Mouse (Mus musculus) embryonic fibroblast, embryonic 13.5 days (primary cell): ENCODE measurements around the gene Slc36a4.

ENCODE experiments used
- CTCF ChIP-seq: IDR thresholded peaks from 2 replicates; pipeline ENCODE4 v1.5.1; 2011; ENCODE audit warnings: mild to moderate bottlenecking, control low read depth, low read length, moderate library complexity, borderline replicate concordance; ENCODE audit not compliant: insufficient read depth
- POLR2A ChIP-seq: IDR thresholded peaks from 2 replicates; pipeline ENCODE4 v1.6.1; 2011; ENCODE audit warnings: low read depth, mild to moderate bottlenecking, control low read depth, low read length, moderate library complexity

GRCm38 (mm10) chr9:15746636-15747035, 37.1 kb downstream of the Slc36a4 start:
- no peak for TF ChIP-seq CTCF
- TF ChIP-seq POLR2A = no peak
